Mouse (Mus musculus) neural tube, embryonic 14.5 days (tissue): ENCODE data around the gene Clgn. TPM values are rescaled to one million over a fixed set of nuclear protein-coding genes. Genes with fewer than 3 reads are reported as not detected.

Experiments
- ATAC-seq: fragments of 200-750 bp; cut with Nextera tagmentation; 2 replicates; pipeline ENCODE4 v1.8.0; 2017; ENCODE audit warnings: low read depth, mild to moderate bottlenecking, moderate TSS enrichment, moderate library complexity
- H3K27ac ChIP-seq: fragments of 300-500 bp; sonication (generic); 2 replicates; pipeline ENCODE4 v1.5.1; 2014; ENCODE audit warnings: low read depth, mild to moderate bottlenecking, control low read depth, low read length, moderate library complexity, mixed read lengths
- H3K27me3 ChIP-seq: fragments of 300-500 bp; sonication (generic); 2 replicates; pipeline ENCODE4 v1.6.1; 2014; ENCODE audit warnings: low read length; ENCODE audit not compliant: control insufficient read depth, insufficient read depth
- H3K36me3 ChIP-seq: fragments of 300-500 bp; sonication (generic); 2 replicates; pipeline ENCODE4 v1.6.1; 2014; ENCODE audit warnings: low read length, mixed read lengths; ENCODE audit not compliant: control insufficient read depth, insufficient read depth
- H3K4me1 ChIP-seq: fragments of 300-500 bp; sonication (generic); 2 replicates; pipeline ENCODE4 v1.6.1; 2014; ENCODE audit warnings: low read length; ENCODE audit not compliant: control insufficient read depth, insufficient read depth
- H3K4me2 ChIP-seq: fragments of 300-500 bp; sonication (generic); 2 replicates; pipeline ENCODE4 v1.6.1; 2014; ENCODE audit warnings: mild to moderate bottlenecking, low read depth, low read length, control low read depth
- H3K4me3 ChIP-seq: fragments of 300-500 bp; sonication (generic); 2 replicates; pipeline ENCODE4 v1.5.1; 2014; ENCODE audit warnings: low read depth, low read length, control low read depth, mixed read lengths
- H3K9ac ChIP-seq: fragments of 300-500 bp; sonication (generic); replicated peaks from 2 replicates; pipeline ENCODE4 v1.6.1; 2014; ENCODE audit warnings: low read depth, mild to moderate bottlenecking, control low read depth, low read length, mixed read lengths
- H3K9me3 ChIP-seq: fragments of 300-500 bp; sonication (generic); 2 replicates; pipeline ENCODE4 v1.6.1; 2016; ENCODE audit warnings: low read length; ENCODE audit not compliant: control insufficient read depth
- WGBS: fragments of 180-500 bp; shearing (Covaris S2); extraction: QIAGEN DNeasy Blood & Tissue Kit; methylation state at CpG from one replicate; pipeline ENCODE4 v1.1.7; 2014; 5-methylcytosine and 5-hydroxymethylcytosine counted together
- polyA plus RNA-seq: library from polyadenylated mRNA; unstranded; fragments of >200 nt; fragmentation: Nextera tagmentation; extraction: Ambion mirVana; gene quantifications from 2 replicates; pipeline ENCODE4 v1.2.1, GENCODE M21; 2014

Gene Clgn
- polyA plus RNA-seq, 1 experiment from 2014 or later = 15.6 TPM

DNA sequence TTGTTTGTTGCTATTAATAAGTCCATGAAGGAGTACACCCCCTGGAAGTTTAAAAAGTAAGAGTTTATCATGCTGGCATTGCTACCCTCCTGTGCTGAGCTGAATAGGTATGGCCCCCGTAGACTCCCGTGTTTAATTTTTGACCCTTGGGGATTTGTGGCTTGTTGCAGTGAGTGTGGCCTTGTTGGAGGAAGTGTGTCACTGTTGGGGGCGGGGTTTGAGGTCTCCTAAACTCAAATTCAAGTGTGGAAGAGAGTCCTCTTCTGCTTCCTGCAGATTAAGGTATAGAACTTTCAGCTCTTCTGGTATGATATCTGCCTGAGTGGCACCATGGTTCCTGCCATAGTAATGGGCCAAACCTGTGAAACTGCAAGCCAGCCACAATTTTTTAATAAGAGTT, 69.9 kb downstream of the Clgn start:
- no peaks in the 10 kb centered on the region for H3K9me3 ChIP-seq
- WGBS = 72% methylated on average over 3 of the region's 3 CpGs
- H3K36me3 ChIP-seq = no peaks in the 10 kb centered on the region
- no peak overlapping the region for H3K9ac ChIP-seq
- ATAC-seq = no peak
- H3K4me2 ChIP-seq = no peak overlapping the region
- no peak overlapping the region for H3K4me3 ChIP-seq
- H3K27ac ChIP-seq = no peak overlapping the region
- no peaks in the 10 kb centered on the region for H3K27me3 ChIP-seq
- no peaks in the 10 kb centered on the region for H3K4me1 ChIP-seq

Other genes starting within 250 kb of the Clgn start
- gene Tbc1d9, start 224.5 kb upstream of the Clgn start, polyA plus RNA-seq = 19.0 and 19.7 TPM in 2 replicates
- gene Gm10645, start 223.7 kb upstream of the Clgn start, polyA plus RNA-seq = 9.8 and 14.2 TPM in 2 replicates
- gene Ucp1, start 99.5 kb upstream of the Clgn start, polyA plus RNA-seq = 0.44 TPM in 1 of 2 replicates, not detected in the other
- 24.1 and 30.7 TPM in 2 replicates for gene Elmod2, start 57.4 kb upstream of the Clgn start, polyA plus RNA-seq
- not detected in 2 replicates for gene Mgat4d, start 41.4 kb upstream of the Clgn start, polyA plus RNA-seq
- gene Scoc, start 68.5 kb downstream of the Clgn start, polyA plus RNA-seq = 269 and 301 TPM in 2 replicates
- gene Olfr370, start 145.9 kb downstream of the Clgn start, polyA plus RNA-seq = not detected in 2 replicates
- 348 and 353 TPM in 2 replicates for gene Ndufb7, start 176.8 kb downstream of the Clgn start, polyA plus RNA-seq
- gene Tecr, start 218.1 kb downstream of the Clgn start, polyA plus RNA-seq = 1,479 and 1,754 TPM in 2 replicates
- 54.3 and 55.2 TPM in 2 replicates for gene Dnajb1, start 218.3 kb downstream of the Clgn start, polyA plus RNA-seq